Mouse (Mus musculus): ENCODE results near the gene Caml. TPM values are rescaled to one million over a fixed set of nuclear protein-coding genes. Genes with fewer than 3 reads are reported as not detected.
"Not testable (repeated sequence)": the region's sequence is repeated elsewhere in the genome, so short reads cannot be mapped to it uniquely, and the experiment has no call there.

The Caml gene
- polyA plus RNA-seq, 1 experiment from 2014 or later: 52.6 TPM

GRCm38 (mm10) chr13:55599566-55600540 lies 23.0 kb upstream of the Caml start, which contains the start of gene B4galt7:
Gene B4galt7, plus strand, starts transcription at chr13:55599896.
- Histone ChIP-seq H3K4me1 (peaks cover 17% of the 10 kb centered on the region), H3K27ac (replicated peaks) (peak within 1 kb of the TSS; percentile 81), H3K27me3 (replicated peaks; ENCODE audit: low read depth, poor library complexity, severe bottlenecking) (no peaks in the 10 kb centered on the region), H3K36me3 (replicated peaks) (peaks cover 53% of the 10 kb centered on the region), H3K9me3 (no peaks in the 10 kb centered on the region), H3K4me3 (peak within 1 kb of the TSS; percentile 89)
- peak; percentile 91 for DNase-seq (ENCODE audit: low spot score)
- 10% methylated on average over 51 of the region's 51 CpGs for WGBS

DNA sequence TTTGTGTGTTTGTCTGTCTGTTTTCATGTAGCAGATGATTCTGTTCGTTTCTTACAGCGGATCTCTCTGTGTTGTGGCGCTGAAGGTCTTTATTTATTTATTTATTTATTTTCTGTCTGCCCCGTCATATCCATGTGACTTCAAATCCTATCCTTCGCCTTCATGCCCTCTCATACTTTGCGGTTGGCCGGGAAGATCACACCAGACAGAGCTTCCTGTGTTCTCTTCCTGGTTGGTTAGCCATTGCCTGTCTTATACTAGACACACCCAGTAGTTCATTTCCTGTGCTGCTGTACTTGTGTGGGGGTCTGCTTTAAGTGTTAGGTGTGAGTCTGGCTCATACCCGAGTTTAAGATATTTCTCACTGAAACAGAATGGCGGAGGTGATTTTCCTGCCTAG lies 22.1 kb upstream of the Caml start:
- Histone ChIP-seq H3K36me3 (replicated peaks) (peaks cover 53% of the 10 kb centered on the region), H3K27ac (replicated peaks) (0 out of 2 replicates have a peak overlapping the region, but pooled peaks have one; percentile 81), H3K9me3 (no peaks in the 10 kb centered on the region), H3K4me1 (peaks cover 17% of the 10 kb centered on the region), H3K27me3 (replicated peaks; ENCODE audit: low read depth, poor library complexity, severe bottlenecking) (no peaks in the 10 kb centered on the region), H3K4me3 (peak overlapping the region; percentile 89)
- no peak for DNase-seq (ENCODE audit: low spot score)
- WGBS: 29% methylated on average over 9 of the region's 9 CpGs

DNA sequence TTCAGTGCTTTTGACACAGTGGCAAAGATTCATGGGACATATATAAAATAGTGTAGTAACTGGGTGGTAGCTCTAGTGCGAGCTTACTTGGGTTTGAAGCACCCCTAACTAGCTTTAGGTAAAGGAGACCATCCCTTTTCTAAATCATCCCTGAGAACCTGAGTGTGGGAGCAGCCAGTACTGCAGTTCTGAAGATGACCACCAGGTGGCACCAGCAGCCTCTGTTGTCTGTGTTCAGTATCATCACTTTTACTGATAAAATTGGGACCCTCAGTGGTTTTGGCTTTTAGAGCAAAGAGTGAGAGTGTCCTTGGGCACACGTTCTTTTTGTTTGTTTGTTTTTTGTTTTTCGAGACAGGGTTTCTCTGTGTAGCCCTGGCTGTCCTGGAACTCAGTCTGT lies 21.2 kb upstream of the Caml start:
- 12% methylated on average over 3 of the region's 3 CpGs for WGBS
- Histone ChIP-seq H3K27me3 (replicated peaks; ENCODE audit: low read depth, poor library complexity, severe bottlenecking) (no peaks in the 10 kb centered on the region), H3K27ac (replicated peaks) (no peak overlapping the region), H3K36me3 (replicated peaks) (peaks cover 53% of the 10 kb centered on the region), H3K9me3 (no peaks in the 10 kb centered on the region), H3K4me1 (peaks cover 17% of the 10 kb centered on the region), H3K4me3 (no peak overlapping the region)
- DNase-seq (ENCODE audit: low spot score): peak; percentile 86

DNA sequence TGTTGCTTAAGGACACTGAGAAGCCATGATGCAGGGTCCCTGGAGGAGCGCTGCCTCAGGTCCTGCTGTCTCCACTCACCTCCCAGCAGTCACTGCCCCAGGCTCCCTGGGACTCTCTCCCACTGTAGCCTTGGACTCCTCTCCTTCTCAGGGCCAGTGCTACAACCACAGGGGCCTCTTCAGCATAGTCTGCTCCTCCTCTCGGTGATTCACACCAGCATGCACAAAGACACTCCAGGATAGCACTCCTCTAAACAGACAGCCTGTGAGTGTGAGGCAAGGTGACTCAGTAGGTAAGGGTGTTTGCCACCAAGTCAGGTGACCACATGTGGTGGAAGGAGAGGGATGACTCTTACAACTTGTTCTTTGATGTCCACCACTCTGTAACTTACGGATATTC lies 18.2 kb upstream of the Caml start:
- peaks cover 12% of the 10 kb centered on the region for H3K4me1 ChIP-seq
- 93% methylated on average over 3 of the region's 3 CpGs for WGBS
- H3K36me3 ChIP-seq (replicated peaks): peaks cover 60% of the 10 kb centered on the region
- no peak overlapping the region for H3K4me3 ChIP-seq
- no peak overlapping the region for H3K27ac ChIP-seq (replicated peaks)
- no peaks in the 10 kb centered on the region for H3K27me3 ChIP-seq (replicated peaks; ENCODE audit: low read depth, poor library complexity, severe bottlenecking)
- H3K9me3 ChIP-seq: no peaks in the 10 kb centered on the region
- no peak for DNase-seq (ENCODE audit: low spot score)

GRCm38 (mm10) chr13:55606899-55607623 lies 15.7 kb upstream of the Caml start:
- Histone ChIP-seq H3K36me3 (replicated peaks) (peaks cover 79% of the 10 kb centered on the region), H3K27ac (replicated peaks) (no peak overlapping the region), H3K4me3 (no peak overlapping the region), H3K27me3 (replicated peaks; ENCODE audit: low read depth, poor library complexity, severe bottlenecking) (no peaks in the 10 kb centered on the region), H3K9me3 (no peaks in the 10 kb centered on the region), H3K4me1 (peaks cover 7% of the 10 kb centered on the region)
- no peak for DNase-seq (ENCODE audit: low spot score)
- WGBS: 79% methylated on average over 10 of the region's 10 CpGs

DNA sequence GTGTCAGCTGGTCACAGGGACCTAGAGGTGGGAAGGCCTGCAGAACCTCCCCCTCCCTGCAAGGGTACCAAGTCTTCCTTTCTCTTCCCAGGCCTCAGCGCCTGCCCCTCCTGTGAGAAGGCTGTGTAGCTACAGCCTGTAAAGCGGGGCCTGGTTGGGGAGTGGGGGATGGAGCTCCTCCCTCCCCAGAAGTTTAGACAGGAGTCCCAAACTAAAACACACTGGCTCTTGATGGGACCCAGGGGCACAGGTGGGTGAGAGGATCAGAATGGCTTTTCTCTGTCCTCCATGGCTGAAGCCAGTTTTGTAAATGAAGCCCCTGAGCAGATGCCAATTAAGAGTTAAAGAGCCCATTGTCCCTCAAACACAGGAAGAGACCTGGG lies 15.2 kb upstream of the Caml start:
- Histone ChIP-seq H3K4me3 (no peak overlapping the region), H3K36me3 (replicated peaks) (peaks cover 79% of the 10 kb centered on the region), H3K9me3 (no peaks in the 10 kb centered on the region), H3K27me3 (replicated peaks; ENCODE audit: low read depth, poor library complexity, severe bottlenecking) (no peaks in the 10 kb centered on the region), H3K27ac (replicated peaks) (no peak overlapping the region), H3K4me1 (peaks cover 10% of the 10 kb centered on the region)
- 75% methylated on average over 2 of the region's 2 CpGs for WGBS
- DNase-seq (ENCODE audit: low spot score): no peak

DNA sequence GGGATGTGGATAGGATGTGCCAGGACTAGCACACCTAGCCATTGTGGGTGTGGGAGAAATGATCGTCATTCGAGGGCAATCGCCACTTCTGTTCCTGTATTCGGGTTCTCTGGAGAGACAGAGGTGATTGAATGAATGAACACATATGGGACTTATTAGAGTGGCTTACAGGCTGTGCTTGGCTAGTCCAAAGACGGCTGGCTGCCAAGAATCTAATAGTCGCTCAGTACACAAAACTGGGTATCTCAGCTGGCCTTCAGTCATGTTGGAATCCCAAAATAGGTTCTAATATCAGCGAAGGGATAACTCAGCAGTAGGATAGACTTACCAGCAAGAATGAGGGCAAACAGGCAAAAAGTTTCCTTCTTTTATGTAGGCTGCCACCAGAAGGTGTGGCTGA lies 10.8 kb upstream of the Caml start:
- Histone ChIP-seq H3K36me3 (replicated peaks) (peaks cover 45% of the 10 kb centered on the region), H3K4me1 (peaks cover 10% of the 10 kb centered on the region), H3K27me3 (replicated peaks; ENCODE audit: low read depth, poor library complexity, severe bottlenecking) (no peaks in the 10 kb centered on the region), H3K4me3 (no peak overlapping the region), H3K27ac (replicated peaks) (no peak overlapping the region), H3K9me3 (no peaks in the 10 kb centered on the region)
- 63% methylated on average over 7 of the region's 7 CpGs for WGBS
- no peak for DNase-seq (ENCODE audit: low spot score)

DNA sequence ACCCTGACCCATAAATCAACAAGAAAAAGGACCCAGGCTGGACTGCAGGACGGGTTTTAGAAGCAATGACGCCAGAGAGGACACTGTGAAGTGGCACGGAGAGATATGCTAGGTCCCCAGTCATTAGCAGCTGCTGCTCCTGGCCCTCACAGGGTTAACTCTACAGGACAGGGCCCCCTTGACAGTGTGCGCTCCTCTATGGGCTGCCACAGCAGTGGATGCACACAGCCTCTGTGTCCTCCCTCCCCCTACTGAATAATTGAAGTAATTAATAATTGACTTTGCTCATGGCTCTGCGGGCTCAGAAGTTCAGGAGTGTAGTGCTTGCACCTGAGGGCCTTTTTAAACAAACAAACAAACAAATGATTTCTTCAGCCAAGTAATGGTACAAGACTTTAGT lies 9.3 kb upstream of the Caml start:
- no peak overlapping the region for H3K27ac ChIP-seq (replicated peaks)
- no peak overlapping the region for H3K4me3 ChIP-seq
- WGBS: 50% methylated on average over 5 of the region's 5 CpGs
- peaks cover 10% of the 10 kb centered on the region for H3K4me1 ChIP-seq
- H3K36me3 ChIP-seq (replicated peaks): peaks cover 30% of the 10 kb centered on the region
- no peaks in the 10 kb centered on the region for H3K9me3 ChIP-seq
- H3K27me3 ChIP-seq (replicated peaks; ENCODE audit: low read depth, poor library complexity, severe bottlenecking): no peaks in the 10 kb centered on the region
- no peak for DNase-seq (ENCODE audit: low spot score)

DNA sequence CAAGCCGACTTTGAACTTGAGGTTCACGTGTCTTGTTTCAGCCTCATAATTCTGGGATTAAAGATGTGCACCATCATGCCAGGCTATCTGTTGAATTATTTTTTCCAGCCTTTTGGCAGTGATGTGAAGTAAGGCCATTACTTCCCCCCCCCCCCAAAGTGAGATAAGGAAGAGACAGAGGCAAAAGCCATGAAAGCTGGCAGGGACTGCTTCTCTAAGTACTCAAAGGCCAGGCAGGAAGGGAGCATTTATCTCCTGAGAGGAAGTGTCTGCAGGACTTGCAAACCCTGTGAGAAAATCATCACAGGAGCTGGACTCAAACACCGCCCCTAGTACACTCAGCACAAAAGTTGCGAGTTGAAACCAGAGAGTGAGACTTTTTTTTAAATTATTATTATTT lies 3.5 kb upstream of the Caml start:
- no peaks in the 10 kb centered on the region for H3K36me3 ChIP-seq (replicated peaks)
- peaks cover 18% of the 10 kb centered on the region for H3K4me1 ChIP-seq
- no peak overlapping the region for H3K4me3 ChIP-seq
- no peak overlapping the region for H3K27ac ChIP-seq (replicated peaks)
- H3K27me3 ChIP-seq (replicated peaks; ENCODE audit: low read depth, poor library complexity, severe bottlenecking): no peaks in the 10 kb centered on the region
- DNase-seq (ENCODE audit: low spot score): no peak
- 90% methylated on average over 4 of the region's 4 CpGs for WGBS
- H3K9me3 ChIP-seq: no peaks in the 10 kb centered on the region

GRCm38 (mm10) chr13:55620275-55620674 lies 2.5 kb upstream of the Caml start:
- no peak overlapping the region for H3K27ac ChIP-seq (replicated peaks)
- H3K9me3 ChIP-seq: no peaks in the 10 kb centered on the region
- H3K4me3 ChIP-seq: no peak overlapping the region
- H3K27me3 ChIP-seq (replicated peaks; ENCODE audit: low read depth, poor library complexity, severe bottlenecking): no peaks in the 10 kb centered on the region
- H3K36me3 ChIP-seq (replicated peaks): peaks cover 9% of the 10 kb centered on the region
- WGBS: 81% methylated on average over 2 of the region's 2 CpGs
- peaks cover 24% of the 10 kb centered on the region for H3K4me1 ChIP-seq
- DNase-seq (ENCODE audit: low spot score): no peak

DNA sequence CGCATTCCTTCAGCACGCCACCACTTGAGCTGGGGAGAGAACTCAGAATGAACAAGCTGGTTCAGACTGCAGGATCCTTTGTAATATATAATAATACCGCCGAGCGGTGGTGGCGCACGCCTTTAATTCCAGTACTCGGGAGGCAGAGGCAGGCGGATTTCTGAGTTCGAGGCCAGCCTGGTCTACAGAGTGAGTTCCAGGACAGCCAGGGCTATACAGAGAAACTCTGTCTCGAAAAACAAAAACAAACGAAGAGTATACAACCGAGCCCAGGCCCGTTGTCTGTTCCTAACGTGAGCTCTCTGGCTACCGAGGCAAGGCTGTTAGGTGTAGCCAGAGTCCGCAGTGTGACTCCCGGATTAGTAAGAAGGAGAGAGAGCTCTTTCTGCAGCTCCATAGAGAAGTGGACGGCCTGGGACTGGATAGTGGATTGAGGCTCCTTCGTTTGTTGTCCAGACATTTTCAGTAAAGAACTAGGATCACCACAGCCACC lies 603 bp upstream of the Caml start:
- 29% methylated on average over 20 of the region's 20 CpGs for WGBS
- Histone ChIP-seq H3K4me1 (peaks cover 24% of the 10 kb centered on the region), H3K4me3 (peak overlapping the region; percentile 87), H3K36me3 (replicated peaks) (peaks cover 28% of the 10 kb centered on the region), H3K27ac (replicated peaks) (peak overlapping the region; percentile 93)
- H3K27me3 ChIP-seq (replicated peaks; ENCODE audit: low read depth, poor library complexity, severe bottlenecking); H3K9me3 ChIP-seq; DNase-seq (ENCODE audit: low spot score): not testable (repeated sequence)

DNA sequence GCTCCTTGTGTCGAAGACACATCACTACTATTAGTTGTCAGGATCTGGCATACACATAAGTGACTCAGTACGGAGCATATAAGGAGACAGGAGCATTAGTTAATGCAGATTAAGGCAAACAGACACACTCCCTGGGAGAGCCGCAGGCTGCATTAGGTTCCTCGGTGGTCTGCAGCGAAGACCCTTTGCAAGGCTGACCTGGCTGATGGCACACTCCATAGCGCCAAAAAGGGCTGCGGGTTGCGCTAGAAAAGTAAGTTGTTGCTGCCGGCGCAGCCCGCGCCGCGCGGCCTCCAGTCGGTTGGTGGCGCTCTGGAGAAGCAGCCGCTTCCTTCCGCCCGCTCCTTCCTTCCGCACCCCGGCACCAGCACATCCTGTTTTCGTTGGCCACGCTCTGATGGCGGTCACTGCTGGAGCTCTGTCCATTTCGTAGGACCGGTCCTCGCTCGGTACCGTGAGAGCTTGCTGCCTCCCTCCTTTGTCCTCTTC lies 11.9 kb downstream of the Caml start, which contains the start of gene Ddx46:
TSS of gene Ddx46 (plus strand) at position 389 of the 489 bp plus-strand sequence.
- Histone ChIP-seq H3K27ac (replicated peaks) (peak within 1 kb of the TSS; percentile 91), H3K4me1 (peaks cover 16% of the 10 kb centered on the region), H3K9me3 (no peaks in the 10 kb centered on the region), H3K4me3 (peak within 1 kb of the TSS; percentile 100), H3K36me3 (replicated peaks) (peaks cover 68% of the 10 kb centered on the region), H3K27me3 (replicated peaks; ENCODE audit: low read depth, poor library complexity, severe bottlenecking) (no peaks in the 10 kb centered on the region)
- peak; percentile 92 for DNase-seq (ENCODE audit: low spot score)
- 6% methylated on average over 30 of the region's 30 CpGs for WGBS
